Mouse (Mus musculus) adipose tissue, adult 10 weeks (tissue): ENCODE measurements around the gene Rs1. TPM values are rescaled to one million over a fixed set of nuclear protein-coding genes. Genes with fewer than 3 reads are reported as not detected.

Experiments used
- polyA plus RNA-seq: library from polyadenylated mRNA; stranded (reverse); fragments of 350-450 nt; fragmentation: Illumina TruSeq; extraction: RNeasy Lipid Tissue Mini Kit (QIAGEN cat#74804); gene quantifications from one replicate; pipeline ENCODE4 v1.2.3, GENCODE M21; 2014; ENCODE audit warnings: low read depth, low replicate concordance

Gene Rs1
- polyA plus RNA-seq: not detected

GRCm38 (mm10) chrX:160767713-160768112, at the start of gene Rs1:
Rs1 (plus strand) TSS chrX:160768013.

DNA sequence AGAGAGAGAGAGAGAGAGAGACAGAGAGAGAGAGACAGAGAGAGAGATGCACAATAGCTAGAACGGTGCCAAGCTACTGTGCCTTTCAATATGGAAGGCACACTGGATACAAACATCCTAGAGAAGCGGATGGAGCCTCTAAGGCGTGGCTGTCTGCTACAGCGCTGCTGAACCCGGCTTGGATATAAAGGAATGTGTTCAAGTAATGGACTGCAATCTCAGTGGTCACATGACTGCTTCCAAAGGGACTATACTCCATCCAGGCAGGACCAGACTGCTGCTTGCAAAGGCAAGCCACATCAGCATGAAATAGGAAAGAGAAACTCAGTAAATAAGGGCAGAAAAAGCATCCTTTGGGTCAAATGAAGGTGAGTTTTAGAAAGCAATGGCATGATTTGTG, 32.2 kb upstream of the Rs1 start, which contains the start of gene Ppef1:
Gene Ppef1 (minus strand): TSS at position 116 of the 400 bp plus-strand sequence.

Other genes starting within 250 kb of the Rs1 start
- 0.62 TPM for gene Ppef1, start 32.2 kb upstream of the Rs1 start, polyA plus RNA-seq
- 0.20 TPM for gene Gja6, start 139.0 kb downstream of the Rs1 start, polyA plus RNA-seq
- gene Cdkl5, start 226.7 kb downstream of the Rs1 start, polyA plus RNA-seq: 1.2 TPM